Mouse (Mus musculus) liver (tissue): ENCODE measurements around the gene Cd300ld2.
"Not testable (repeated sequence)": the region's sequence is repeated elsewhere in the genome, so short reads cannot be mapped to it uniquely, and the experiment has no call there.

Source experiments
- DNase-seq: peaks from one replicate; pipeline ENCODE4 v3.0.0-alpha.2; 2020; ENCODE audit warnings: mixed read lengths

The Cd300ld2 gene

GRCm38 (mm10) chr11:115016093-115016492, at the start of gene Cd300ld2:
Gene Cd300ld2, minus strand, starts transcription at chr11:115016193.
- not testable (repeated sequence) for DNase-seq

GRCm38 (mm10) chr11:115062077-115062476, 46.1 kb upstream of the Cd300ld2 start, which contains the start of gene Cd300e:
Gene Cd300e, minus strand, starts transcription at chr11:115062177.
- no peak for DNase-seq

GRCm38 (mm10) chr11:115059797-115060196, 43.8 kb upstream of the Cd300ld2 start:
- DNase-seq = no peak

- no peak for DNase-seq
Measured at GRCm38 (mm10) chr11:115058701-115059100, 42.7 kb upstream of the Cd300ld2 start.

GRCm38 (mm10) chr11:115054537-115054936, 38.5 kb upstream of the Cd300ld2 start:
- DNase-seq = no peak

- DNase-seq = no peak
Measured at GRCm38 (mm10) chr11:115052991-115053390, 37.0 kb upstream of the Cd300ld2 start.

- DNase-seq = peak; percentile 50
Measured at GRCm38 (mm10) chr11:115052206-115052605, 36.2 kb upstream of the Cd300ld2 start.

GRCm38 (mm10) chr11:115049282-115049895, 33.4 kb upstream of the Cd300ld2 start:
- no peak for DNase-seq

- no peak for DNase-seq
Measured at GRCm38 (mm10) chr11:115048259-115048658, 32.3 kb upstream of the Cd300ld2 start, which contains the start of gene Cd300ld3. Gene Cd300ld3, minus strand, starts transcription at chr11:115048409.

GRCm38 (mm10) chr11:115037669-115038068, 21.7 kb upstream of the Cd300ld2 start, which contains the start of gene Cd300ld5:
Gene Cd300ld5, minus strand, starts transcription at chr11:115037769.
- DNase-seq = not testable (repeated sequence)

GRCm38 (mm10) chr11:115026912-115027311, 10.9 kb upstream of the Cd300ld2 start, which contains the start of gene Cd300ld4:
Gene Cd300ld4, minus strand, starts transcription at chr11:115027012.
- DNase-seq = not testable (repeated sequence)

- DNase-seq = peak; percentile 15
Measured at GRCm38 (mm10) chr11:115004070-115004469, 11.9 kb downstream of the Cd300ld2 start.

- no peak for DNase-seq
Measured at GRCm38 (mm10) chr11:115001474-115002040, 14.4 kb downstream of the Cd300ld2 start, which contains the start of gene Cd300c2. Gene Cd300c2, minus strand, starts transcription at chr11:115001880.

GRCm38 (mm10) chr11:114989793-114990192, 26.2 kb downstream of the Cd300ld2 start, which contains the start of gene Cd300ld:
Gene Cd300ld, minus strand, starts transcription at chr11:114989922.
- DNase-seq = no peak

- no peak for DNase-seq
Measured at GRCm38 (mm10) chr11:114981866-114982265, 34.1 kb downstream of the Cd300ld2 start.

- DNase-seq = no peak
Measured at GRCm38 (mm10) chr11:114972726-114973125, 43.3 kb downstream of the Cd300ld2 start.

GRCm38 (mm10) chr11:114968752-114969207, 47.2 kb downstream of the Cd300ld2 start, which contains the start of gene Cd300c:
Gene Cd300c, minus strand, starts transcription at chr11:114969157.
- DNase-seq = no peak

- DNase-seq = peak; percentile 20
Measured at GRCm38 (mm10) chr11:114965182-114965828, 50.7 kb downstream of the Cd300ld2 start.

GRCm38 (mm10) chr11:114960369-114960768, 55.6 kb downstream of the Cd300ld2 start:
- no peak for DNase-seq
